Mouse (Mus musculus) forebrain, embryonic 14.5 days (tissue): Measurements from ENCODE around the gene Fat3. TPM values are rescaled to one million over a fixed set of nuclear protein-coding genes. Genes with fewer than 3 reads are reported as not detected.

ENCODE experiments used
- ATAC-seq: fragments of 200-750 bp; cut with Nextera tagmentation; 2 replicates; pipeline ENCODE4 v1.8.0; 2017; ENCODE audit warnings: mild to moderate bottlenecking, moderate library complexity
- DNase-seq: peaks from one replicate; pipeline ENCODE4 v3.0.0-alpha.2; 2015; ENCODE audit warnings: low spot score
- H3K27ac ChIP-seq: fragments of 300-500 bp; sonication (generic); 2 replicates; pipeline ENCODE4 v1.5.1; 2014; ENCODE audit warnings: low read depth, mild to moderate bottlenecking, control low read depth, low read length, moderate library complexity
- H3K27me3 ChIP-seq: fragments of 300-500 bp; sonication (generic); replicated peaks from 2 replicates; pipeline ENCODE4 v1.6.1; 2014; ENCODE audit warnings: low read length, control low read depth, mixed read lengths; ENCODE audit not compliant: control insufficient read depth, insufficient read depth
- H3K36me3 ChIP-seq: fragments of 300-500 bp; sonication (generic); 2 replicates; pipeline ENCODE4 v1.6.1; 2014; ENCODE audit warnings: low read length, control low read depth; ENCODE audit not compliant: control insufficient read depth, insufficient read depth
- H3K4me1 ChIP-seq: fragments of 300-500 bp; sonication (generic); 2 replicates; pipeline ENCODE4 v1.6.1; 2014; ENCODE audit warnings: antibody characterized with exemption, low read length, control low read depth; ENCODE audit not compliant: control insufficient read depth, insufficient read depth
- H3K4me2 ChIP-seq: fragments of 300-500 bp; sonication (generic); 2 replicates; pipeline ENCODE4 v1.6.1; 2014; ENCODE audit warnings: mild to moderate bottlenecking, control low read depth, low read length
- H3K4me3 ChIP-seq: fragments of 300-500 bp; sonication (generic); 2 replicates; pipeline ENCODE4 v1.5.1; 2014; ENCODE audit warnings: low read depth, low read length, control low read depth
- H3K9ac ChIP-seq: fragments of 300-500 bp; sonication (generic); 2 replicates; pipeline ENCODE4 v1.6.1; 2014; ENCODE audit warnings: mild to moderate bottlenecking, low read length, control low read depth, moderate library complexity
- H3K9me3 ChIP-seq: fragments of 300-500 bp; sonication (generic); replicated peaks from 2 replicates; pipeline ENCODE4 v1.6.1; 2016; ENCODE audit warnings: low read length, control low read depth, mixed read lengths; ENCODE audit not compliant: control insufficient read depth
- WGBS: fragments of 180-500 bp; shearing (Covaris S2); extraction: QIAGEN DNeasy Blood & Tissue Kit; methylation state at CpG from one replicate; pipeline ENCODE4 v1.1.7; 2014; 5-methylcytosine and 5-hydroxymethylcytosine counted together
- polyA plus RNA-seq: library from polyadenylated mRNA; unstranded; fragments of >200 nt; fragmentation: Nextera tagmentation; extraction: Ambion mirVana; gene quantifications from 2 replicates; pipeline ENCODE4 v1.2.1, GENCODE M21; 2014

The Fat3 gene
- polyA plus RNA-seq, 1 experiment from 2014 or later, result 12.2 TPM

- no peak overlapping the region for H3K4me2 ChIP-seq
- H3K27ac ChIP-seq, result no peak overlapping the region
- ATAC-seq, result no peak
- H3K4me1 ChIP-seq, result peaks cover 6% of the 10 kb centered on the region; the same call in 1 of the 2 replicates
- H3K4me3 ChIP-seq, result no peak overlapping the region
- 50% methylated on average over 6 of the region's 6 CpGs for WGBS
- H3K36me3 ChIP-seq, result no peaks in the 10 kb centered on the region
- H3K9ac ChIP-seq, result no peak overlapping the region
- H3K9me3 ChIP-seq, result no peaks in the 10 kb centered on the region
- DNase-seq, result no peak
- H3K27me3 ChIP-seq, result no peaks in the 10 kb centered on the region
These were observed 361.8 kb downstream of the Fat3 start for GRCm38 (mm10) chr9:16139300-16139699.

DNA sequence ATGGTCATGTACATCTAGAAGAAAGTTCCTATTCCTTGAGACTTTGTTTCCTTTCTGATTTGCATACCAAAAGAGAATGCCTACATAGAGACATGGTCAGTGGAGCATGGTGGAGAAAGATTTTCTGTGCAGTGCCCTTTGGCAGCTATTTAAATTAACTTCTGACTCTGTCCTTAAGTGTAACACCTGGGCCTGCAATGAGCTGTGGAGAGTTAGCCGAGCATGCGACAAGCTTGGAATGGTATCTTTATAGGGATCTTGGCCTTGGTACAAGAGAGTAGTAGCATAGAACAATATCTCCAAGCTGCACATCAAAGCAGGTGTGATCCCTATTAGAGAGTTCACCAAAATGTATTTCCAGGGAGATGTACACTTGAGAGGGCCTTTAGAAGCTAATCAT, 368.0 kb downstream of the Fat3 start:
- Histone ChIP-seq H3K4me3 (no peak overlapping the region), H3K27ac (no peak overlapping the region), H3K36me3 (no peaks in the 10 kb centered on the region), H3K9me3 (no peaks in the 10 kb centered on the region), H3K27me3 (no peaks in the 10 kb centered on the region), H3K9ac (no peak overlapping the region), H3K4me2 (no peak overlapping the region), H3K4me1 (peaks cover 5% of the 10 kb centered on the region; the same call in 1 of the 2 replicates)
- DNase-seq, result no peak
- ATAC-seq, result peak; percentile 52
- WGBS, result 72% methylated on average over 2 of the region's 2 CpGs

DNA sequence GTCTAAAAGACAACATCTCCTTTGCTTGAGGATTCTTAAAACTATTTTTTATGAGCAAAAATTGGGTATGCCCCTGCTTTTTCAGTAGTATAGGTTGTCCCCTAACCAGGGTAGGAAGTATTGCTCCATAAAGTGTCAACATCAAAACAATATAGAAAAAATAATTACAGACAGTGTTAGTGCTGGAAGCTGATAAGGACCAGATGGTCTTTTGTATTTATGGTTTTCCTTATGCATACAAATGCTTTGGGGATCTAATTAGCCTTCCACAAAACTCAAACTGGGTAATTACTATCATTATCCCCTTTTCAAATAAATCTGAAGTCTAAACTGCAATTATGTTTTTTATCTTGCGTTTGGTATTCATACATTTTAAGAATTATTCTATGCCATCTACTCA, 368.5 kb downstream of the Fat3 start:
- Histone ChIP-seq H3K27ac (no peak overlapping the region), H3K36me3 (no peaks in the 10 kb centered on the region), H3K27me3 (no peaks in the 10 kb centered on the region), H3K9ac (no peak overlapping the region), H3K9me3 (no peaks in the 10 kb centered on the region), H3K4me1 (peaks cover 5% of the 10 kb centered on the region; the same call in 1 of the 2 replicates), H3K4me2 (no peak overlapping the region), H3K4me3 (no peak overlapping the region)
- WGBS, result 45% methylated on average over 1 of the region's 1 CpGs
- ATAC-seq (peak; percentile 66), DNase-seq (peak; percentile 73)

GRCm38 (mm10) chr9:16121756-16122155, 379.3 kb downstream of the Fat3 start:
- DNase-seq (no peak), ATAC-seq (no peak)
- Histone ChIP-seq H3K36me3 (no peaks in the 10 kb centered on the region), H3K9me3 (no peaks in the 10 kb centered on the region), H3K9ac (no peak overlapping the region), H3K27ac (no peak overlapping the region), H3K4me2 (no peak overlapping the region), H3K27me3 (no peaks in the 10 kb centered on the region), H3K4me3 (no peak overlapping the region), H3K4me1 (peaks cover 3% of the 10 kb centered on the region; the same call in 1 of the 2 replicates)
- WGBS, result 91% methylated on average over 5 of the region's 5 CpGs

DNA sequence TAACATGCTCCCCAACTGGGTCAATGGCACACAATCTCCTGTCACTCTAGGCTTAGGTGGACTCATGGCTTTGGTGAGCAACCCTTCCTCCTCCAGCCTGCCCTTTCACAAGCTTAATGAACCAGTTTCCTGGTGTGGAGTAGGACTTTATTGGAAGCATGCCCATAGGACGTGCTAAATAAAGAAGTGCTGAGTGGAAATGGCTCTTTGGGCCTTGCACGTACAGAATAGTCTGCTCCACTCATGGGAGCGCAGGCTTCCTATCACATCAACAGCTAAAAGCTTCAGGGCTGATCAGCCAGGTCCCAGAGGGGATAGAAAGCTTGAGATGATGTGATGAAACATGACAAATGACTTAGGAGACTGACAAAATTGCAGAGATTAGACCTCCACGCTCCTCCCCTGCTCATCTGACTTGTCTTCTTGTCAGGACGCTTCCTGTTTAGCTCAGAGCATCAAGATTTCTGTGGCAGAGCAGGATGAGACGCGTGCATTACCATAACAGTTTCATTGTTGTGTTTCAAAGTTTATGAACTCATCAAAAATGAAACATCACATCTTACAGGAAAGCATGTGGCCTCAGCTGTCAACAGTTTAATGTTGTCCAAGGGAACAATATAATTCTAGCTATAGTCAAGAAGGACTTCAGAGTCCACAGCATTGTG, 386.1 kb downstream of the Fat3 start:
- whole genome bisulfite sequencing, result 83% methylated on average over 7 of the region's 7 CpGs

GRCm38 (mm10) chr9:16113936-16114642, 387.0 kb downstream of the Fat3 start:
- DNase-seq, result no peak
- H3K36me3 ChIP-seq, result no peaks in the 10 kb centered on the region
- H3K9ac ChIP-seq, result no peak overlapping the region
- 92% methylated on average over 4 of the region's 4 CpGs for WGBS
- H3K4me2 ChIP-seq, result no peak overlapping the region
- H3K9me3 ChIP-seq, result no peaks in the 10 kb centered on the region
- no peak overlapping the region for H3K4me3 ChIP-seq
- H3K4me1 ChIP-seq, result no peaks in the 10 kb centered on the region
- no peak overlapping the region for H3K27ac ChIP-seq
- no peak for ATAC-seq
- H3K27me3 ChIP-seq, result no peaks in the 10 kb centered on the region

More for the DNA sequence above, 386.1 kb downstream of the Fat3 start:
- ATAC-seq (no peak), DNase-seq (no peak)
- no peaks in the 10 kb centered on the region for H3K36me3 ChIP-seq
- no peaks in the 10 kb centered on the region for H3K9me3 ChIP-seq
- H3K9ac ChIP-seq, result no peak overlapping the region
- H3K27me3 ChIP-seq, result no peaks in the 10 kb centered on the region
- H3K27ac ChIP-seq, result no peak overlapping the region
- no peak overlapping the region for H3K4me2 ChIP-seq
- H3K4me1 ChIP-seq, result no peaks in the 10 kb centered on the region
- H3K4me3 ChIP-seq, result no peak overlapping the region

DNA sequence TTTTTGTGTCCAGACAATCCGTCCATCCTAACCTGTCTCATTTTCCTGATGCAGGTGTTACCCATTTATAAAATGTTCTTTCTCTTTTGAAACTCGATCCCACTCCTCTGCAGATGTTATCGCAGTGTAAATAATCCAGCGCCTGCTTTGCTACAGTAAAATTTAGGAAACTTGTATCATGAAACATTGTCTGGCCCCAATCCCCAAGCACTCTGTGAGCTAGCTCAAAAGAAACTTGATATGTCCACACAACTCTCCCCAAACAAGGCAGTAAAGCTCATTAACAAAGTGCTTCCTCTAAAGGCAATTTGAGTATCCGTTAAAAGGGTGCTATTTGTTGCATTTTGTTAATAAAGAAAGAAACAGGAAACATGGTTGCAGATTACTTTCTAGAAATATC, 393.2 kb downstream of the Fat3 start:
- no peak overlapping the region for H3K27ac ChIP-seq
- H3K36me3 ChIP-seq, result no peaks in the 10 kb centered on the region
- H3K4me1 ChIP-seq, result no peaks in the 10 kb centered on the region
- no peaks in the 10 kb centered on the region for H3K9me3 ChIP-seq
- WGBS, result 82% methylated on average over 5 of the region's 5 CpGs
- no peaks in the 10 kb centered on the region for H3K27me3 ChIP-seq
- ATAC-seq (no peak), DNase-seq (no peak)
- H3K9ac ChIP-seq, result no peak overlapping the region
- no peak overlapping the region for H3K4me2 ChIP-seq
- H3K4me3 ChIP-seq, result no peak overlapping the region

- H3K9ac ChIP-seq, result no peak overlapping the region
- no peaks in the 10 kb centered on the region for H3K9me3 ChIP-seq
- no peak overlapping the region for H3K27ac ChIP-seq
- no peak for DNase-seq
- H3K4me3 ChIP-seq, result no peak overlapping the region
- ATAC-seq, result no peak
- H3K4me2 ChIP-seq, result no peak overlapping the region
- H3K27me3 ChIP-seq, result no peaks in the 10 kb centered on the region
- H3K36me3 ChIP-seq, result no peaks in the 10 kb centered on the region
- no peaks in the 10 kb centered on the region for H3K4me1 ChIP-seq
- WGBS, result 78% methylated on average over 5 of the region's 5 CpGs
These were observed 393.7 kb downstream of the Fat3 start for GRCm38 (mm10) chr9:16107386-16107785.

GRCm38 (mm10) chr9:16098553-16098952, 402.5 kb downstream of the Fat3 start:
- Histone ChIP-seq H3K4me1 (no peaks in the 10 kb centered on the region; the same call in 1 of the 2 replicates), H3K4me2 (no peak overlapping the region), H3K4me3 (no peak overlapping the region), H3K9ac (no peak overlapping the region), H3K27me3 (no peaks in the 10 kb centered on the region), H3K36me3 (no peaks in the 10 kb centered on the region), H3K9me3 (no peaks in the 10 kb centered on the region), H3K27ac (no peak overlapping the region)
- ATAC-seq, result no peak
- no peak for DNase-seq
- 97% methylated on average over 2 of the region's 2 CpGs for WGBS
